Mouse (Mus musculus) small intestine, adult 2 months (tissue): ENCODE results near the gene Ccdc163. TPM values are rescaled to one million over a fixed set of nuclear protein-coding genes. Genes with fewer than 3 reads are reported as not detected.

ENCODE experiments used
- H3K27ac ChIP-seq: fragments of 200-500 bp; 2 replicates; pipeline ENCODE4 v1.5.1; 2012; ENCODE audit warnings: low read depth, low read length, control low read depth, inconsistent platforms; ENCODE audit not compliant: insufficient read depth
- H3K27me3 ChIP-seq: fragments of 200-500 bp; 2 replicates; pipeline ENCODE4 v1.6.1; 2012; ENCODE audit warnings: mild to moderate bottlenecking, moderate library complexity, low read length, inconsistent platforms; ENCODE audit not compliant: control insufficient read depth, insufficient read depth
- H3K36me3 ChIP-seq: fragments of 200-500 bp; 2 replicates; pipeline ENCODE4 v1.6.1; 2012; ENCODE audit warnings: mild to moderate bottlenecking, low read length, control low read depth, inconsistent platforms; ENCODE audit not compliant: control insufficient read depth, insufficient read depth
- H3K4me1 ChIP-seq: fragments of 200-500 bp; 2 replicates; pipeline ENCODE4 v1.6.1; 2012; ENCODE audit warnings: low read length, inconsistent platforms, mixed read lengths; ENCODE audit not compliant: control insufficient read depth, insufficient read depth, insufficient read length
- H3K4me3 ChIP-seq: fragments of 200-500 bp; 2 replicates; pipeline ENCODE4 v1.5.1; 2012; ENCODE audit warnings: low read depth, mild to moderate bottlenecking, control low read depth, inconsistent platforms, low read length, moderate library complexity
- CTCF ChIP-seq: fragments of 200-500 bp; IDR thresholded peaks from 2 replicates; pipeline ENCODE4 v1.5.1; 2012; ENCODE audit warnings: low read depth, mild to moderate bottlenecking, control low read depth, inconsistent platforms, low read length, moderate library complexity, mixed read lengths; ENCODE audit not compliant: insufficient replicate concordance, insufficient read length; ENCODE audit errors: extremely low read depth
- POLR2A ChIP-seq: fragments of 200-500 bp; IDR thresholded peaks from 2 replicates; pipeline ENCODE4 v1.6.1; 2012; ENCODE audit warnings: low read depth, mild to moderate bottlenecking, control low read depth, inconsistent platforms, low read length, moderate library complexity
- WGBS: fragments of 180-500 bp; shearing (Covaris S2); methylation state at CpG from one replicate; pipeline ENCODE4 v1.1.7; 2018; 5-methylcytosine and 5-hydroxymethylcytosine counted together
- polyA plus RNA-seq: library from polyadenylated mRNA; depleted of rRNA; stranded (reverse); fragments of >200 nt; gene quantifications from 2 replicates; pipeline ENCODE4 v1.2.3, GENCODE M21; 2012

Gene Ccdc163
- polyA plus RNA-seq, 1 experiment, result 8.9 TPM

GRCm38 (mm10) chr4:116769060-116769459, 60.8 kb downstream of the Ccdc163 start:
- no peak overlapping the region for H3K27ac ChIP-seq
- TF ChIP-seq POLR2A (no peak), CTCF (no peak)
- no peak overlapping the region for H3K4me3 ChIP-seq
- no peaks in the 10 kb centered on the region for H3K4me1 ChIP-seq
- no peaks in the 10 kb centered on the region for H3K27me3 ChIP-seq
- peaks cover 7% of the 10 kb centered on the region; the same call in 1 of the 2 replicates for H3K36me3 ChIP-seq

- H3K4me3 ChIP-seq, result no peak overlapping the region
- no peaks in the 10 kb centered on the region for H3K27me3 ChIP-seq
- H3K27ac ChIP-seq, result no peak overlapping the region
- TF ChIP-seq POLR2A (no peak), CTCF (peak; percentile 9; the same call in 1 of the 2 replicates)
- WGBS, result 91% methylated on average over 5 of the region's 5 CpGs
- H3K4me1 ChIP-seq, result no peaks in the 10 kb centered on the region
- H3K36me3 ChIP-seq, result peaks cover 10% of the 10 kb centered on the region; the same call in 1 of the 2 replicates
Measured at GRCm38 (mm10) chr4:116776391-116776790, 68.1 kb downstream of the Ccdc163 start.

- no peak overlapping the region for H3K4me3 ChIP-seq
- no peak overlapping the region for H3K27ac ChIP-seq
- WGBS, result 95% methylated on average over 3 of the region's 3 CpGs
- H3K4me1 ChIP-seq, result no peaks in the 10 kb centered on the region
- no peak for TF ChIP-seq CTCF
- no peaks in the 10 kb centered on the region for H3K27me3 ChIP-seq
- H3K36me3 ChIP-seq, result peaks cover 7% of the 10 kb centered on the region; the same call in 1 of the 2 replicates
Measured at GRCm38 (mm10) chr4:116777079-116777478, 68.8 kb downstream of the Ccdc163 start.

GRCm38 (mm10) chr4:116780541-116780940, 72.2 kb downstream of the Ccdc163 start:
- H3K36me3 ChIP-seq, result 0 out of 2 replicates have a peak, but pooled peaks cover 1% of the 10 kb centered on the region
- H3K4me1 ChIP-seq, result no peaks in the 10 kb centered on the region
- no peak overlapping the region for H3K27ac ChIP-seq
- no peaks in the 10 kb centered on the region for H3K27me3 ChIP-seq
- H3K4me3 ChIP-seq, result no peak overlapping the region
- TF ChIP-seq CTCF, result no peak
- no peak for TF ChIP-seq POLR2A
- 69% methylated on average over 2 of the region's 2 CpGs for WGBS

GRCm38 (mm10) chr4:116781366-116781765, 73.1 kb downstream of the Ccdc163 start:
- H3K27me3 ChIP-seq, result no peaks in the 10 kb centered on the region
- no peak overlapping the region for H3K27ac ChIP-seq
- 69% methylated on average over 2 of the region's 2 CpGs for WGBS
- H3K4me1 ChIP-seq, result no peaks in the 10 kb centered on the region
- TF ChIP-seq CTCF (no peak), POLR2A (no peak)
- 0 out of 2 replicates have a peak, but pooled peaks cover 1% of the 10 kb centered on the region for H3K36me3 ChIP-seq
- no peak overlapping the region for H3K4me3 ChIP-seq

GRCm38 (mm10) chr4:116782171-116782570, 73.9 kb downstream of the Ccdc163 start:
- no peak for TF ChIP-seq CTCF
- no peak for TF ChIP-seq POLR2A
- 85% methylated on average over 8 of the region's 8 CpGs for WGBS
- H3K36me3 ChIP-seq, result 0 out of 2 replicates have a peak, but pooled peaks cover 1% of the 10 kb centered on the region

GRCm38 (mm10) chr4:116786587-116786986, 78.3 kb downstream of the Ccdc163 start:
- no peaks in the 10 kb centered on the region for H3K27me3 ChIP-seq
- H3K36me3 ChIP-seq, result 0 out of 2 replicates have a peak, but pooled peaks cover 3% of the 10 kb centered on the region
- no peak overlapping the region for H3K27ac ChIP-seq
- H3K4me1 ChIP-seq, result no peaks in the 10 kb centered on the region
- 95% methylated on average over 1 of the region's 1 CpGs for WGBS
- no peak overlapping the region for H3K4me3 ChIP-seq
- TF ChIP-seq CTCF (peak; percentile 45; the same call in 1 of the 2 replicates), POLR2A (no peak)

More at GRCm38 (mm10) chr4:116782171-116782570, 73.9 kb downstream of the Ccdc163 start:
- Histone ChIP-seq H3K27ac (no peak overlapping the region), H3K27me3 (no peaks in the 10 kb centered on the region), H3K4me1 (no peaks in the 10 kb centered on the region), H3K4me3 (no peak overlapping the region)
